Mouse (Mus musculus) heart, postnatal 0 days (tissue): ENCODE results near the gene Hdac10.

Source experiments
- CTCF ChIP-seq: IDR thresholded peaks from 2 replicates; pipeline ENCODE4 v1.5.1; 2016; ENCODE audit warnings: antibody characterized with exemption, control low read depth, low read depth
- EP300 ChIP-seq: IDR thresholded peaks from 2 replicates; pipeline ENCODE4 v1.6.1; 2016; ENCODE audit warnings: antibody characterized with exemption, low read depth

GRCm38 (mm10) chr15:89172276-89172935, 43.9 kb upstream of the Hdac10 start:
- TF ChIP-seq EP300: no peak; the same call in 1 of the 2 replicates
- no peak for TF ChIP-seq CTCF
